Mouse (Mus musculus): Measurements from ENCODE around the gene Disp1. TPM values are rescaled to one million over a fixed set of nuclear protein-coding genes. Genes with fewer than 3 reads are reported as not detected.

Gene Disp1
- total and polyA plus RNA-seq, 3 experiments = 7.3 to 10.6 (median 8.4) TPM

DNA sequence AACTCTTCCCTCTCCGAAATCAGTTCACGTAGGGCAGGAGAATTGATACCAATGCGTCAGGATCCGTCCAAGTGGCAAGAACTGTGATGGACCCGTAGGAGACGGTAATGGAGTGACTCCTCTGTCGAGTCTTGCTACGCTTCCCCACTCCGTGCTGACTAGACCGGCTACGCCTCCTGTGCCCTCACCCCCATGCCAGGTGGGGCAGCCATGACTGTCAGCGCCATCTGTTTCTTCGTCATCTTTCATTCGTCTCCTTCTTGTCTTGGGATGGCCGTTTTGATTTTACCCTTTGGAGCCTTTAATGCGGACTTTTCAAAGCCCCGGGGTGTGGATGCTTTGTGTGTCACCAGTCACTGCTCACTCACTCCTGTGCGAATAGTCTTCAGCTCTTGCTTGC, 26.6 kb downstream of the Disp1 start:
- Histone ChIP-seq H3K9ac (ENCODE audit: low read depth, low read length) (no peak overlapping the region), H3K4me3 (no peak overlapping the region), H3K4me1 (ENCODE audit: control insufficient read depth, insufficient read depth, low read length) (no peaks in the 10 kb centered on the region; the same call in 1 of the 2 replicates), H3K79me2 (replicated peaks; ENCODE audit: control insufficient read depth, insufficient read depth, low read length) (no peaks in the 10 kb centered on the region; the same call in 1 of the 2 replicates), H3K27me3 (ENCODE audit: control insufficient read depth, insufficient read depth, low read length) (no peaks in the 10 kb centered on the region), H3K36me3 (ENCODE audit: control insufficient read depth, insufficient read depth, low read length) (no peaks in the 10 kb centered on the region), H3K27ac (no peak overlapping the region)
- intact Hi-C loops (cut with DNase I) = no loop called here
- no peak for DNase-seq
- TF ChIP-seq EP300 (IDR thresholded peaks at IDR 0.05; ENCODE audit: insufficient read depth, low read depth, low read length) (no peak), POLR2A (IDR thresholded peaks at IDR 0.05; ENCODE audit: insufficient read depth, low read depth, low read length) (no peak), CTCF (IDR thresholded peaks at IDR 0.05) (no peak)
- 94% methylated on average over 18 of the region's 18 CpGs for WGBS

DNA sequence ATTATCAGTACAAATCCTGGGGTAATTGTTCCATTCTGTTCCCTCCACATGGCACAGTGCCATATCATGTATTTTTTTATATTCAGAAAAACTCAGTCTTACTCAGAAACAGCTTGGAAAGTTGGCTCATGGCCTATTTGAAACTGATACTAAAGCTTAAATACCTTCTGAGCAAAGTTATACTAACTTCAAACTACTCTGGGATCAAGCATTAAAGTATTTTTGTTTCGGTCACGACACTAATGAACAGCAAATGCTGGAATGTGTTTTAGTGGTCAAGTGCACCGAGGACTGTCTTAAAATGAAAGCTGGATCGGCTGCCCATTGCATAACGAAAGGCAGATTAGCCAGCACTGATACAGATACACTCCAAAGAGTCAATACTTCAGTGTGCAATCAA, 27.2 kb downstream of the Disp1 start:
- 38% methylated on average over 5 of the region's 5 CpGs for WGBS
- no peak overlapping the region for H3K4me3 ChIP-seq
- H3K79me2 ChIP-seq (replicated peaks; ENCODE audit: control insufficient read depth, insufficient read depth, low read length) = no peaks in the 10 kb centered on the region; the same call in 1 of the 2 replicates
- peak in 1 of 2 experiments; percentile 10 for DNase-seq
- no peaks in the 10 kb centered on the region; the same call in 1 of the 2 replicates for H3K4me1 ChIP-seq (ENCODE audit: control insufficient read depth, insufficient read depth, low read length)
- no peaks in the 10 kb centered on the region for H3K36me3 ChIP-seq (ENCODE audit: control insufficient read depth, insufficient read depth, low read length)
- no peak overlapping the region for H3K9ac ChIP-seq (ENCODE audit: low read depth, low read length)
- H3K27ac ChIP-seq = no peak overlapping the region
- intact Hi-C loops (cut with DNase I) = no loop called here
- TF ChIP-seq POLR2A (IDR thresholded peaks at IDR 0.05; ENCODE audit: insufficient read depth, low read depth, low read length) = no peak
- TF ChIP-seq EP300 (IDR thresholded peaks at IDR 0.05; ENCODE audit: insufficient read depth, low read depth, low read length) = no peak
- TF ChIP-seq CTCF (IDR thresholded peaks at IDR 0.05) = no peak
- H3K27me3 ChIP-seq (ENCODE audit: control insufficient read depth, insufficient read depth, low read length) = no peaks in the 10 kb centered on the region

DNA sequence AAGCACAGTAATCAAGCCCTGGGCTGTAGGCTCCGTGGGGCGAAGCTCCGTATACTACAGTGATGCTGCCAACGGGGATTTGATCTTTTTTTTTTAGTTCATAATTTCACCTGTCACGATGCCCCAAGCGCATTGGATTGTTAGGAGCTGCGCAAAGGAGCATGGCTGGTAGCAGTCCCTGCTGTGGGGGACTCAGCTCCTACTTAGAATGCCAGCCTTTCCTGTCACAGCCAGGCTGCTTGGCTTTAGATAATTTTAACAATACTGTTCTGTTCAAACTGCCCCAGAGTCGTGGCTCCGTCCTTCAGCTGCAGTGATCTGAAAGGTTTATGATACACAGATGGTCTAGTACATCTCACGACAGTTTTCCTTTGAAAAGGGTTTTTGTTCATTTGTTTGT, 29.9 kb downstream of the Disp1 start:
- Histone ChIP-seq H3K27ac (no peak overlapping the region), H3K4me3 (no peak overlapping the region), H3K79me2 (replicated peaks; ENCODE audit: control insufficient read depth, insufficient read depth, low read length) (no peaks in the 10 kb centered on the region), H3K9ac (ENCODE audit: low read depth, low read length) (no peak overlapping the region), H3K36me3 (ENCODE audit: control insufficient read depth, insufficient read depth, low read length) (no peaks in the 10 kb centered on the region), H3K4me1 (ENCODE audit: control insufficient read depth, insufficient read depth, low read length) (no peaks in the 10 kb centered on the region; the same call in 1 of the 2 replicates), H3K27me3 (ENCODE audit: control insufficient read depth, insufficient read depth, low read length) (no peaks in the 10 kb centered on the region)
- no peak for DNase-seq
- intact Hi-C loops (cut with DNase I) = no loop called here
- WGBS = 87% methylated on average over 10 of the region's 10 CpGs
- TF ChIP-seq EP300 (IDR thresholded peaks at IDR 0.05; ENCODE audit: insufficient read depth, low read depth, low read length) (no peak), CTCF (IDR thresholded peaks at IDR 0.05) (no peak), POLR2A (IDR thresholded peaks at IDR 0.05; ENCODE audit: insufficient read depth, low read depth, low read length) (no peak)

DNA sequence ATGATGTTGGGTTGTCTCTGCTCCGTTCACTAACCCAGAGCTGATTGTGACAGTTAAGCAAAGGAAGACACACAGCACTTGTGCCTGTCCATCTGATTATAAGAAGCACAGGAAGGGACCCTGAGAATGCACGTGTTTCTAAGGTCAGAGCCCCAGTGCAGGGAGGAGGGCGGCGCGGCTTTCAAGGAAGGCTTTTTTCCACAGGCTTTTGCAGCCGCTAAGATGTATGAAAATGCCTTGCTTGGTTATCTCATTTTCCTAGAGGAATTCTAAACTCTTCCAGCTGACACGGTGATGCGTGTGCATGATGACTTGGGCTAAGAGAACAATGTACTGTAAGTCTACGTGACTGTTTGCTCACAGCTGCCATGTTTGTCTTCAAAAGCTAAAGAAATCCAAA, 30.9 kb downstream of the Disp1 start:
- H3K4me1 ChIP-seq (ENCODE audit: control insufficient read depth, insufficient read depth, low read length) = no peaks in the 10 kb centered on the region; the same call in 1 of the 2 replicates
- intact Hi-C loops (cut with DNase I) = no loop called here
- no peak for DNase-seq
- H3K79me2 ChIP-seq (replicated peaks; ENCODE audit: control insufficient read depth, insufficient read depth, low read length) = no peaks in the 10 kb centered on the region
- no peaks in the 10 kb centered on the region for H3K36me3 ChIP-seq (ENCODE audit: control insufficient read depth, insufficient read depth, low read length)
- no peak overlapping the region for H3K4me3 ChIP-seq
- WGBS = 66% methylated on average over 9 of the region's 9 CpGs
- H3K27ac ChIP-seq = no peak overlapping the region
- no peak overlapping the region for H3K9ac ChIP-seq (ENCODE audit: low read depth, low read length)
- TF ChIP-seq POLR2A (IDR thresholded peaks at IDR 0.05; ENCODE audit: insufficient read depth, low read depth, low read length) (no peak), EP300 (IDR thresholded peaks at IDR 0.05; ENCODE audit: insufficient read depth, low read depth, low read length) (no peak), CTCF (IDR thresholded peaks at IDR 0.05) (no peak)
- H3K27me3 ChIP-seq (ENCODE audit: control insufficient read depth, insufficient read depth, low read length) = no peaks in the 10 kb centered on the region

DNA sequence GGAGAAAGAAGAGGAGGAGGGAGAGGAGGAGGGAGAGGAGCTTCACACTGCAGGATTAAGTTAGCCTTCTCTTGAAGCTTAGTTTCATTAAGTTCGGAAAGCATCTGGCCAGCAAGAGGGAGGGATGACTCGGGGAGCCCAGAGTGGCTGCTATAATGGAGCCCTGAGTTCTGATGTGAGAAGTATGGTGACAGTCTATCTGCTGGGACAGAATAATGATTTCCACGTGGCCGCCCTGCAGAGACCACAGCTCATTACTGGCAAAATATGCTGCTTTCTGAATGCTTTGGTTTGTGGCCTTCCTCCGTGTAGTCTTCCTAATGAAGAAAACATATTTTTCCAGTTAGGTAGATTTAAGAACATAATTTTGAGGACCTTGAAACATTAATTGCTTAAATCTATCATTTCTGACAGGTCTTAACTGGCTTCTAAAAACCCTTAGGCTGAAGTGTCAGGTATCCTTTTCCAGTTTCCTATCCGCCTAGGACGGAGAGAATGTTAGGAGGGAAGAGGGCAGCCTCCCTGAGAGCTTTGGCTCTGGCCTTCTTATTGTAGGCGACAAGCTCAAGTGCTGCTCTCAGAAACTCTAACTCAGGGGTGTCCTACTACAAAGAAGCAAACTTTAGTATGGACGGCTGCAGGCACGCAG, 32.2 kb downstream of the Disp1 start:
- no peak overlapping the region for H3K4me3 ChIP-seq
- no peaks in the 10 kb centered on the region for H3K4me1 ChIP-seq (ENCODE audit: control insufficient read depth, insufficient read depth, low read length)
- no peaks in the 10 kb centered on the region for H3K27me3 ChIP-seq (ENCODE audit: control insufficient read depth, insufficient read depth, low read length)
- H3K79me2 ChIP-seq (replicated peaks; ENCODE audit: control insufficient read depth, insufficient read depth, low read length) = no peaks in the 10 kb centered on the region
- H3K27ac ChIP-seq = no peak overlapping the region
- no peak overlapping the region for H3K9ac ChIP-seq (ENCODE audit: low read depth, low read length)
- no peak for DNase-seq
- TF ChIP-seq POLR2A (IDR thresholded peaks at IDR 0.05; ENCODE audit: insufficient read depth, low read depth, low read length) = no peak
- TF ChIP-seq CTCF (IDR thresholded peaks at IDR 0.05) = no peak
- no peak for TF ChIP-seq EP300 (IDR thresholded peaks at IDR 0.05; ENCODE audit: insufficient read depth, low read depth, low read length)
- WGBS = 88% methylated on average over 10 of the region's 10 CpGs
- intact Hi-C loops (cut with DNase I) = no loop called here
- no peaks in the 10 kb centered on the region for H3K36me3 ChIP-seq (ENCODE audit: control insufficient read depth, insufficient read depth, low read length)

All from heart, adult 2 months (tissue).